Mouse (Mus musculus) embryonic facial prominence, embryonic 12.5 days (tissue): ENCODE results near the gene Gopc. TPM values are rescaled to one million over a fixed set of nuclear protein-coding genes. Genes with fewer than 3 reads are reported as not detected.

Source experiments
- ATAC-seq: fragments of 200-750 bp; cut with Nextera tagmentation; 2 replicates; pipeline ENCODE4 v1.8.0; 2017; ENCODE audit not compliant: insufficient number of reproducible peaks, insufficient read depth, low FRiP score, low TSS enrichment
- H3K27ac ChIP-seq: fragments of 300-500 bp; sonication (generic); 2 replicates; pipeline ENCODE4 v1.5.1; 2016; ENCODE audit warnings: mild to moderate bottlenecking
- H3K27me3 ChIP-seq: fragments of 300-500 bp; sonication (generic); 2 replicates; pipeline ENCODE4 v1.6.1; 2016; ENCODE audit warnings: mild to moderate bottlenecking, moderate library complexity
- H3K36me3 ChIP-seq: fragments of 300-500 bp; sonication (generic); 2 replicates; pipeline ENCODE4 v1.6.1; 2016; ENCODE audit warnings: mild to moderate bottlenecking
- H3K4me1 ChIP-seq: fragments of 300-500 bp; sonication (generic); 2 replicates; pipeline ENCODE4 v1.6.1; 2016
- H3K4me2 ChIP-seq: fragments of 300-500 bp; sonication (generic); replicated peaks from 2 replicates; pipeline ENCODE4 v1.6.1; 2016; ENCODE audit warnings: mild to moderate bottlenecking, moderate library complexity
- H3K4me3 ChIP-seq: fragments of 300-500 bp; sonication (generic); 2 replicates; pipeline ENCODE4 v1.5.1; 2016; ENCODE audit warnings: mild to moderate bottlenecking
- H3K9ac ChIP-seq: fragments of 300-500 bp; sonication (generic); 2 replicates; pipeline ENCODE4 v1.6.1; 2016; ENCODE audit warnings: mild to moderate bottlenecking, moderate library complexity
- H3K9me3 ChIP-seq: fragments of 300-500 bp; sonication (generic); 2 replicates; pipeline ENCODE4 v1.6.1; 2016; ENCODE audit warnings: mild to moderate bottlenecking, moderate library complexity
- WGBS: fragments of 180-500 bp; shearing (Covaris S2); methylation state at CpG from one replicate; pipeline ENCODE4 v1.1.7; 2016; 5-methylcytosine and 5-hydroxymethylcytosine counted together
- polyA plus RNA-seq: library from polyadenylated mRNA; unstranded; fragments of >200 nt; fragmentation: Nextera tagmentation; extraction: Ambion mirVana; gene quantifications from 2 replicates; pipeline ENCODE4 v1.2.1, GENCODE M21; 2016

Gene Gopc
- polyA plus RNA-seq = 25.7 and 27.1 TPM in 2 replicates

GRCm38 (mm10) chr10:52381845-52382591 lies at the start of gene Gopc:
Gene Gopc (minus strand): TSS chr10:52382124.
- Histone ChIP-seq H3K9me3 (no peaks in the 10 kb centered on the region), H3K36me3 (no peaks in the 10 kb centered on the region), H3K9ac (peak within 1 kb of the TSS; percentile 86), H3K27ac (peak within 1 kb of the TSS; percentile 96), H3K4me1 (no peaks in the 10 kb centered on the region), H3K4me2 (peak within 1 kb of the TSS; percentile 85), H3K4me3 (peak within 1 kb of the TSS; percentile 91), H3K27me3 (no peaks in the 10 kb centered on the region)
- peak; percentile 97 for ATAC-seq
- under 1% methylated on average over 63 of the region's 71 CpGs for WGBS

GRCm38 (mm10) chr10:52430953-52431352 lies 49.0 kb upstream of the Gopc start:
- H3K4me3 ChIP-seq = no peak overlapping the region
- H3K36me3 ChIP-seq = peaks cover 49% of the 10 kb centered on the region
- no peaks in the 10 kb centered on the region for H3K27me3 ChIP-seq
- H3K27ac ChIP-seq = no peak overlapping the region
- no peaks in the 10 kb centered on the region for H3K4me1 ChIP-seq
- H3K9me3 ChIP-seq = no peaks in the 10 kb centered on the region
- H3K9ac ChIP-seq = no peak overlapping the region
- WGBS = 86% methylated on average over 1 of the region's 1 CpGs
- no peak overlapping the region for H3K4me2 ChIP-seq
- no peak for ATAC-seq

GRCm38 (mm10) chr10:52427634-52428415 lies 45.9 kb upstream of the Gopc start:
- H3K9ac ChIP-seq = no peak overlapping the region
- no peak for ATAC-seq
- peaks cover 21% of the 10 kb centered on the region for H3K36me3 ChIP-seq
- H3K4me3 ChIP-seq = no peak overlapping the region
- no peaks in the 10 kb centered on the region for H3K27me3 ChIP-seq
- H3K4me2 ChIP-seq = no peak overlapping the region
- H3K27ac ChIP-seq = no peak overlapping the region
- 54% methylated on average over 2 of the region's 2 CpGs for WGBS
- no peaks in the 10 kb centered on the region for H3K4me1 ChIP-seq
- no peaks in the 10 kb centered on the region for H3K9me3 ChIP-seq

- Histone ChIP-seq H3K4me3 (no peak overlapping the region), H3K27ac (no peak overlapping the region), H3K9ac (no peak overlapping the region), H3K4me2 (no peak overlapping the region), H3K4me1 (no peaks in the 10 kb centered on the region), H3K9me3 (no peaks in the 10 kb centered on the region), H3K27me3 (no peaks in the 10 kb centered on the region), H3K36me3 (peaks cover 14% of the 10 kb centered on the region)
- WGBS = 91% methylated on average over 7 of the region's 7 CpGs
- no peak for ATAC-seq
These were observed 44.5 kb upstream of the Gopc start for GRCm38 (mm10) chr10:52426314-52426980.

GRCm38 (mm10) chr10:52423097-52423496 lies 41.2 kb upstream of the Gopc start:
- Histone ChIP-seq H3K4me2 (no peak overlapping the region), H3K27ac (no peak overlapping the region), H3K4me3 (no peak overlapping the region), H3K9ac (no peak overlapping the region), H3K9me3 (no peaks in the 10 kb centered on the region), H3K4me1 (peaks cover 16% of the 10 kb centered on the region), H3K36me3 (no peaks in the 10 kb centered on the region), H3K27me3 (no peaks in the 10 kb centered on the region)
- 86% methylated on average over 2 of the region's 2 CpGs for WGBS
- ATAC-seq = no peak

GRCm38 (mm10) chr10:52421716-52422115 lies 39.8 kb upstream of the Gopc start:
- 93% methylated on average over 6 of the region's 6 CpGs for WGBS

GRCm38 (mm10) chr10:52420526-52420925 lies 38.6 kb upstream of the Gopc start:
- Histone ChIP-seq H3K9me3 (no peaks in the 10 kb centered on the region), H3K4me1 (peaks cover 22% of the 10 kb centered on the region), H3K27ac (no peak overlapping the region), H3K27me3 (no peaks in the 10 kb centered on the region), H3K4me2 (no peak overlapping the region), H3K36me3 (no peaks in the 10 kb centered on the region), H3K4me3 (no peak overlapping the region), H3K9ac (no peak overlapping the region)
- no peak for ATAC-seq
- WGBS = 88% methylated on average over 1 of the region's 1 CpGs

More at GRCm38 (mm10) chr10:52421716-52422115, 39.8 kb upstream of the Gopc start:
- Histone ChIP-seq H3K4me1 (peaks cover 18% of the 10 kb centered on the region), H3K36me3 (no peaks in the 10 kb centered on the region), H3K9ac (no peak overlapping the region), H3K27me3 (no peaks in the 10 kb centered on the region), H3K4me3 (no peak overlapping the region), H3K27ac (no peak overlapping the region), H3K9me3 (no peaks in the 10 kb centered on the region), H3K4me2 (no peak overlapping the region)
- ATAC-seq = no peak

GRCm38 (mm10) chr10:52419402-52419801 lies 37.5 kb upstream of the Gopc start:
- H3K4me1 ChIP-seq = peaks cover 22% of the 10 kb centered on the region
- H3K27me3 ChIP-seq = no peaks in the 10 kb centered on the region
- H3K36me3 ChIP-seq = no peaks in the 10 kb centered on the region
- WGBS = 83% methylated on average over 4 of the region's 4 CpGs
- no peak for ATAC-seq
- 0 out of 2 replicates have a peak overlapping the region, but pooled peaks have one; percentile 91 for H3K9ac ChIP-seq
- no peak overlapping the region for H3K4me3 ChIP-seq
- H3K4me2 ChIP-seq = peak overlapping the region; percentile 64
- no peaks in the 10 kb centered on the region for H3K9me3 ChIP-seq
- no peak overlapping the region for H3K27ac ChIP-seq

GRCm38 (mm10) chr10:52418931-52419330 lies 37.0 kb upstream of the Gopc start:
- peaks cover 22% of the 10 kb centered on the region for H3K4me1 ChIP-seq
- H3K27me3 ChIP-seq = no peaks in the 10 kb centered on the region
- H3K27ac ChIP-seq = no peak overlapping the region
- no peaks in the 10 kb centered on the region for H3K9me3 ChIP-seq
- ATAC-seq = no peak
- H3K9ac ChIP-seq = peak overlapping the region; percentile 91
- peak overlapping the region; percentile 64 for H3K4me2 ChIP-seq
- no peaks in the 10 kb centered on the region for H3K36me3 ChIP-seq
- WGBS = 75% methylated on average over 5 of the region's 5 CpGs
- H3K4me3 ChIP-seq = peak overlapping the region; percentile 90

- H3K4me1 ChIP-seq = peaks cover 22% of the 10 kb centered on the region
- WGBS = 2% methylated on average over 39 of the region's 39 CpGs
These were observed 36.3 kb upstream of the Gopc start for GRCm38 (mm10) chr10:52417998-52418860.

More at GRCm38 (mm10) chr10:52417998-52418860, 36.3 kb upstream of the Gopc start:
- ATAC-seq = peak; percentile 54
- Histone ChIP-seq H3K27ac (peak overlapping the region; percentile 91), H3K4me2 (peak overlapping the region; percentile 64), H3K9me3 (no peaks in the 10 kb centered on the region), H3K4me3 (peak overlapping the region; percentile 90), H3K36me3 (no peaks in the 10 kb centered on the region), H3K9ac (peak overlapping the region; percentile 91), H3K27me3 (no peaks in the 10 kb centered on the region)
